Mouse (Mus musculus): ENCODE measurements around the gene Ctc1.

GRCm38 (mm10) chr11:69026562-69026961 is 10.9 kb downstream of the Ctc1 start:
- TF ChIP-seq EP300 (IDR thresholded peaks at IDR 0.05; ENCODE audit: low read depth) (no peak), CTCF (IDR thresholded peaks at IDR 0.05; ENCODE audit: low read depth) (no peak)

Measured in heart, postnatal 0 days (tissue).